Mouse (Mus musculus) spleen, adult 2 months (tissue): ENCODE measurements around the gene Aplp1.

Experiments
- CTCF ChIP-seq: fragments of 200-500 bp; IDR thresholded peaks from 2 replicates; pipeline ENCODE4 v1.5.1; 2011; ENCODE audit warnings: mild to moderate bottlenecking, inconsistent platforms; ENCODE audit not compliant: insufficient read depth, insufficient read length, insufficient replicate concordance; ENCODE audit errors: extremely low read depth
- POLR2A ChIP-seq: fragments of 200-500 bp; IDR thresholded peaks from 2 replicates; pipeline ENCODE4 v1.6.1; 2011; ENCODE audit warnings: low read depth, low read length, inconsistent platforms

GRCm38 (mm10) chr7:30484250-30484649, 38.9 kb upstream of the Aplp1 start:
- no peak for TF ChIP-seq POLR2A
- no peak for TF ChIP-seq CTCF
